In genomic region chr13:12519371-12519770, GRCm38 (mm10) we compare ENCODE assay signal across 9 mouse cellular contexts. TPM values are rescaled to one million over a fixed set of nuclear protein-coding genes. Genes with fewer than 3 reads are reported as not detected.
DNase-seq lines count a peak whose midpoint lies in the region; ATAC-seq lines count a peak whose summit lies in the region.
"Had no signal": no experiment of that assay in that cellular context is flagged by ENCODE, and none has a peak within 500 bp of the region (broad histone marks: within the 10 kb centered on the region; RNA-seq: fewer than 3 reads in every experiment).

No protein-coding gene starts in this region.

- peaks cover 3% of the 10 kb centered on the region; the same call in 1 of the 2 replicates for H3K4me1 ChIP-seq in heart, embryonic 15.5 days (replicated peaks)
- no peaks in the 10 kb centered on the region for H3K4me1 ChIP-seq in brown adipose tissue, adult 24 weeks (ENCODE audit: control insufficient read depth, insufficient read depth, insufficient read length, low read length)
- H3K4me1 ChIP-seq in hindbrain, embryonic 14.5 days (replicated peaks; ENCODE audit: control insufficient read depth, insufficient read depth, low read length): peaks cover 5% of the 10 kb centered on the region; the same call in 1 of the 2 replicates
- peaks cover 25% of the 10 kb centered on the region for H3K4me1 ChIP-seq in midbrain, embryonic 10.5 days

- H3K4me3 ChIP-seq in heart, embryonic 15.5 days: peak overlapping the region; percentile 61
- peak overlapping the region; percentile 17; the same call in 1 of the 2 replicates for H3K4me3 ChIP-seq in brown adipose tissue, adult 24 weeks (ENCODE audit: insufficient read depth, low read depth, low read length)
- peak overlapping the region; percentile 58 for H3K4me3 ChIP-seq in hindbrain, embryonic 14.5 days (replicated peaks; ENCODE audit: low read length)
- H3K4me3 ChIP-seq in midbrain, embryonic 10.5 days: peak overlapping the region; percentile 66

- H3K27me3 ChIP-seq in heart, embryonic 15.5 days: peaks cover 19% of the 10 kb centered on the region
- peaks cover 21% of the 10 kb centered on the region for H3K27me3 ChIP-seq in hindbrain, embryonic 14.5 days (ENCODE audit: control insufficient read depth, insufficient read depth, low read length)
- H3K27me3 ChIP-seq in midbrain, embryonic 10.5 days (ENCODE audit: low read depth, poor library complexity, severe bottlenecking): peaks cover 65% of the 10 kb centered on the region

- no peaks in the 10 kb centered on the region for H3K9me3 ChIP-seq in heart, embryonic 15.5 days (replicated peaks)
- H3K9me3 ChIP-seq in hindbrain, embryonic 14.5 days (ENCODE audit: control insufficient read depth, low read length): no peaks in the 10 kb centered on the region
- H3K9me3 ChIP-seq in midbrain, embryonic 10.5 days (replicated peaks): no peaks in the 10 kb centered on the region

- peak overlapping the region; percentile 97 for H3K4me2 ChIP-seq in heart, embryonic 15.5 days
- H3K4me2 ChIP-seq in hindbrain, embryonic 14.5 days (replicated peaks): peak overlapping the region; percentile 99

- ATAC-seq in heart, embryonic 15.5 days (replicated peaks; ENCODE audit: insufficient number of reproducible peaks, insufficient read depth, low FRiP score, low read depth): no peak
- peak; percentile 51; the same call in 1 of the 2 replicates for ATAC-seq in hindbrain, embryonic 14.5 days (ENCODE audit: low FRiP score)

- no peak overlapping the region for H3K27ac ChIP-seq in heart, embryonic 15.5 days
- H3K27ac ChIP-seq in brown adipose tissue, adult 24 weeks (replicated peaks; ENCODE audit: low read depth, low read length): no peak overlapping the region
- H3K27ac ChIP-seq in hindbrain, embryonic 14.5 days: no peak overlapping the region
- H3K27ac ChIP-seq in midbrain, embryonic 10.5 days (replicated peaks): peak overlapping the region; percentile 65

- 5% methylated on average over 18 of the region's 18 CpGs for WGBS in heart, embryonic 15.5 days
- WGBS in hindbrain, embryonic 14.5 days: 2% methylated on average over 18 of the region's 18 CpGs
- WGBS in midbrain, embryonic 10.5 days: 6% methylated on average over 18 of the region's 18 CpGs

- no peaks in the 10 kb centered on the region for H3K36me3 ChIP-seq in heart, embryonic 15.5 days
- no peaks in the 10 kb centered on the region for H3K36me3 ChIP-seq in hindbrain, embryonic 14.5 days (replicated peaks; ENCODE audit: control insufficient read depth, insufficient read depth)
- H3K36me3 ChIP-seq in midbrain, embryonic 10.5 days: no peaks in the 10 kb centered on the region

- no peak for DNase-seq in heart, adult 11 months
- DNase-seq in hindbrain, embryonic 14.5 days (ENCODE audit: low spot score): no peak
- peak; percentile 42 for DNase-seq in midbrain, embryonic 10.5 days (ENCODE audit: low spot score)
- peak; percentile 63 for DNase-seq in thymus, postnatal 25 days
- no peak for DNase-seq in natural killer cell, adult 2 months (ENCODE audit: low spot score in 2 of 2)
- DNase-seq in layer of hippocampus, adult 18-20 months (ENCODE audit: low spot score in 2 of 2): no peak

- H3K9ac ChIP-seq in heart, embryonic 15.5 days: peak overlapping the region; percentile 36; the same call in 1 of the 2 replicates
- H3K9ac ChIP-seq in hindbrain, embryonic 14.5 days: peak overlapping the region; percentile 47

RNA-seq across cellular contexts. Expression of gene Edaradd, which starts 0.9 kb away (rescaled TPM):
- polyA plus RNA-seq in heart, embryonic 15.5 days (2015; fragmentation: Nextera tagmentation; extraction: Ambion mirVana): 0.33 and 1.8 TPM in 2 replicates
- polyA plus RNA-seq in brown adipose tissue, adult 24 weeks (2012; ENCODE audit: insufficient read depth, insufficient read length, missing spikeins): not detected in 2 replicates
- polyA plus RNA-seq in hindbrain, embryonic 14.5 days (2014; fragmentation: Nextera tagmentation; extraction: Ambion mirVana): 1.8 and 2.0 TPM in 2 replicates
- polyA plus RNA-seq in midbrain, embryonic 10.5 days (2016; fragmentation: Nextera tagmentation; extraction: Ambion mirVana): 2.9 and 3.6 TPM in 2 replicates
- total RNA-seq in layer of hippocampus, adult 18-20 months (2021): under 1 TPM; 0.17 to 0.18 TPM
- total RNA-seq: MEL had no signal

RNA-seq across cellular contexts. Expression of gene Ero1lb, which starts 46.3 kb away (rescaled TPM):
- polyA plus RNA-seq in heart, embryonic 15.5 days (2015; fragmentation: Nextera tagmentation; extraction: Ambion mirVana): 5.1 and 5.4 TPM in 2 replicates
- 2.8 and 2.9 TPM in 2 replicates for polyA plus RNA-seq in brown adipose tissue, adult 24 weeks (2012; ENCODE audit: insufficient read depth, insufficient read length, missing spikeins)
- polyA plus RNA-seq in hindbrain, embryonic 14.5 days (2014; fragmentation: Nextera tagmentation; extraction: Ambion mirVana): 19.3 and 21.6 TPM in 2 replicates
- polyA plus RNA-seq in midbrain, embryonic 10.5 days (2016; fragmentation: Nextera tagmentation; extraction: Ambion mirVana): 9.5 and 11.7 TPM in 2 replicates
- 10 to 100 TPM; 13.8 to 14.6 TPM for total RNA-seq in layer of hippocampus, adult 18-20 months (2021)

RNA-seq across cellular contexts. Expression of gene Lgals8, which starts 54.6 kb away (rescaled TPM):
- 14.6 and 18.9 TPM in 2 replicates for polyA plus RNA-seq in heart, embryonic 15.5 days (2015; fragmentation: Nextera tagmentation; extraction: Ambion mirVana)
- 29.8 and 36.4 TPM in 2 replicates for polyA plus RNA-seq in brown adipose tissue, adult 24 weeks (2012; ENCODE audit: insufficient read depth, insufficient read length, missing spikeins)
- 24.4 and 26.3 TPM in 2 replicates for polyA plus RNA-seq in hindbrain, embryonic 14.5 days (2014; fragmentation: Nextera tagmentation; extraction: Ambion mirVana)
- polyA plus RNA-seq in midbrain, embryonic 10.5 days (2016; fragmentation: Nextera tagmentation; extraction: Ambion mirVana): 7.8 and 11.1 TPM in 2 replicates
- 10 to 100 TPM; 35.0 to 39.4 TPM for total RNA-seq in layer of hippocampus, adult 18-20 months (2021)

Comparison
In these comparisons a context has a peak if more than half of its experiments do, and no peak if none do; other contexts are left out.
1. DNase-seq: peak in midbrain, embryonic 10.5 days (single experiment) and thymus, postnatal 25 days (single experiment); none in heart, adult 11 months (single experiment), hindbrain, embryonic 14.5 days (single experiment), natural killer cell, adult 2 months (0 of 2) and layer of hippocampus, adult 18-20 months (0 of 2).
2. Peak in every context shown above with its lines, with median percentiles within 50 percentile points of each other: H3K4me3 ChIP-seq.